Mouse (Mus musculus) heart, adult 18-20 months (tissue): Measurements from ENCODE around the gene Gm21969. TPM values are rescaled to one million over a fixed set of nuclear protein-coding genes. Genes with fewer than 3 reads are reported as not detected.
A peak's percentile ranks its signal among the peaks of the same experiment; 100 is the strongest.

Source experiments
- DNase-seq, 2 experiments: peaks; one replicate each; pipeline ENCODE4 v3.0.0; 2021 to 2022; ENCODE audit warnings: mixed read lengths in 1 of 2
- total RNA-seq, 2 experiments: library from RNA; stranded (reverse); gene quantifications; 2 replicates each; pipeline ENCODE4 v1.2.3; 2021

Gene Gm21969
- total RNA-seq, 2 experiments from 2014 or later = not detected

DNA sequence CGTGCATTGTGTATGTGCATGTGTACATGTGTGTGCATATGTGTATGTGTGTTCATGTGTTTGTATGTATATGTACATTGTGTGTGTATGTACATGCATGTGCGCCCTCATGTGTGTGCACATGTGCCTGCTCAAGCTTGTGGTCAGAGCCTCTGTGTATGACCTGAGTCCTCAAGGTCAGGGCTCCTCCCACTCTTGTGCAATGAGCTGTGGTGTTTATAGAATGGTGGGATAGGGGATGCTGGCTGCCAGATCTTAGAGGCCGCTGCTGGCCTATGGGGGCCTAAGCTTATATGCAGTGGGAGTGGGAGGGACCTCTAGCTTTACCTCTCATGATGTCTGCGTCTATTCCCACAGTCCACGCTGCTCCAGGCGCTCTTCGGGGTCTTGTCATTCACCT lies 17.3 kb upstream of the Gm21969 start:
- DNase-seq = no peak

DNA sequence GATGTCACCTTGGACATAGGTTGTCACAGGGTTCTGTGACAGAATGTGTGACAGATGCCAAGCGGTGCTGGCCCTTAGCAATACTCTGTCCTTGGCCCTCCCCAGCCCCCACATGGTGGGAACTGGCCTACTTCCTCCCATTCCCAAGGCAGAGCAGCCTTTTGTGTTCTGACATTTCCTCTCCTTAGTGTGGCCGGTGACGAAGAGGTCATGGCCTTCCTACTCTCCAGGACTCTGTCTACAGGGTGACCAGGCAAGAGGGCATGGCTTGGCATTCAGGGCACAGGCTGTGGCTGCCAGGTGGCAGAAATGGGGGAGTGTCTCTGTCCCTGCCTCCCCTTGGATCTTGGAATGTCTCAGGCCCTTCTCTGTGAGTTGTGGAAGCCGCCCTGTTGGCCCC lies 15.6 kb upstream of the Gm21969 start:
- DNase-seq = peak in 1 of 2 experiments; percentile 61

DNA sequence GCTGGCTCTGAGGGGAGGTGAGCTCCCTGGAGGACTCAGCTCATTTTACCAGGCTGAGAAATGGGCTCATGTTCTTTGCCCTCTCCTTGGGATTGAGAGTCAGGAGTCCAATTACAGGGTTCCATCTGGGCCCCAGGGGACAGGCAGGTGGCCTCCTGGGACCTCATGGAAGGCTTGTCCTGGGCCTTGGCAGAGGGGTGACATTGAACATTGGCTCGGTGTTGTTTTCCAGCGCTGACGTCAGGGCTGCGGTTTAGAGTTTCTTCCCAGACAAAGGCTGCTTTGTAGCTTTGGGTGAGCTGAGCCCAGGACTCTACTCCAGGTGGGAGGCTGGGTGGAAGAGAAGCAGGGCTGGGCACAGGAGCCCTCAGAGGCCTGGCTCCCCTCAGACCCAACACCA lies 15.2 kb upstream of the Gm21969 start:
- DNase-seq = no peak

GRCm38 (mm10) chr4:139589351-139590027 lies 13.5 kb upstream of the Gm21969 start:
- DNase-seq = no peak

- no peak for DNase-seq
These were observed 12.5 kb upstream of the Gm21969 start for GRCm38 (mm10) chr4:139590446-139590845.

- no peak for DNase-seq
These were observed 10.1 kb upstream of the Gm21969 start for GRCm38 (mm10) chr4:139592895-139593294.

DNA sequence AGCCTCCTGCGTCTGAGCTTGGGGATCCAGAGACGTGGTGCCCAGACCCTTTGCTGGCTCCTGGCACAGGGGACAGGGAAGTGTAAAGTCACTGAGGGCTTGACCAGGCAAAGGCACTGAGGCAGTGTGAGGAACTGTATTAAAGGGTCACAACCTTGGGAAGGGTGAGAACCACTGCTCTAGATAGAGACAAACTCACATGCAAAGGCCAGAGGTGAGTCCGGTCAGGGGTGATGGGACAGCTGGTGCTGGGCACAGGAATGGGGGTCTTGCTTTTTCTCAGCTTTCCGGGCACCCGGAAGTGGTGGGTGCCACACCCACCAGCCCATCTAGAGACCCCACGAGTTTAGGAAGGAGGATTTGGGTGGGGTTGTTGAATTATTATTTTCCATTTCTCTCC lies 9.6 kb upstream of the Gm21969 start:
- DNase-seq = no peak

DNA sequence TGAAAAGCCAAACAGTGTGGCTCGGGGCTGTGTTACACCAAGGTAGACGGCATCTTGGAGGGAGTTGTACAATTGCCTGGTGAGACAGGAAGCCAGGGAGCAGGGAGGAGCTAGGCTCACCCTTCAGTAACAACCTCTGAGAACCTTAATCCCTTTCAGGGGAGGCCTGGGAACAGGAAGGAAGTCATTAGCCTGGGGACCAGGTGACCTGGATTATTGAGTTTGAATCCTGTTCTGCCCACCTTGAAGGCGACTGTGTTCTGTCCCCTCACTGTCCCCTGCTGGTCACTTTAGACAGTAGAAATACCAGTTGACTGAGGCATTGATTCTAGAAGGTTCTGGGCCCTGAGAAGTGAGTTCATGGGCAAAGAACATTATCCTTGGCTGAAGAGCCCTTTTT lies 8.9 kb upstream of the Gm21969 start:
- DNase-seq = peak in 1 of 2 experiments; percentile 59

DNA sequence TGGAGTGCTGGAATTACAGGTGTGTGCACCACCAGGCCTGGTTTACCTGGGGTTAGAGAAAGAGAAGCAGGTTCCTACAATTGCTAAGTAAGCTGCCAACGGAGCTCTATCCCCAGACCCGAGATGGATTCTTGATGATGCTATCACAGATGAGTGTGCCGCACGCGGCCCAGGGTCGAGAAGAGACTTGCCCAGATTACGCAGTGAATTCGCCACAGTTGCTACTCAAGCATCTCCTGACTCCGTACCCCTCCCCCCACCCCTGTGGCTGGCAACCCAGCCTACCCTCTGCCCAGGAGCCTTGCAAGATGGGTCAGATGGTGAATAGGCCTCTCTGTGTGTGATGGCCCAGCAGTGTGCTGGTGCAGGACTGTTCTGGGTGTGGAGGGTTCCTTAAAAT lies 6.3 kb upstream of the Gm21969 start:
- DNase-seq = no peak

DNA sequence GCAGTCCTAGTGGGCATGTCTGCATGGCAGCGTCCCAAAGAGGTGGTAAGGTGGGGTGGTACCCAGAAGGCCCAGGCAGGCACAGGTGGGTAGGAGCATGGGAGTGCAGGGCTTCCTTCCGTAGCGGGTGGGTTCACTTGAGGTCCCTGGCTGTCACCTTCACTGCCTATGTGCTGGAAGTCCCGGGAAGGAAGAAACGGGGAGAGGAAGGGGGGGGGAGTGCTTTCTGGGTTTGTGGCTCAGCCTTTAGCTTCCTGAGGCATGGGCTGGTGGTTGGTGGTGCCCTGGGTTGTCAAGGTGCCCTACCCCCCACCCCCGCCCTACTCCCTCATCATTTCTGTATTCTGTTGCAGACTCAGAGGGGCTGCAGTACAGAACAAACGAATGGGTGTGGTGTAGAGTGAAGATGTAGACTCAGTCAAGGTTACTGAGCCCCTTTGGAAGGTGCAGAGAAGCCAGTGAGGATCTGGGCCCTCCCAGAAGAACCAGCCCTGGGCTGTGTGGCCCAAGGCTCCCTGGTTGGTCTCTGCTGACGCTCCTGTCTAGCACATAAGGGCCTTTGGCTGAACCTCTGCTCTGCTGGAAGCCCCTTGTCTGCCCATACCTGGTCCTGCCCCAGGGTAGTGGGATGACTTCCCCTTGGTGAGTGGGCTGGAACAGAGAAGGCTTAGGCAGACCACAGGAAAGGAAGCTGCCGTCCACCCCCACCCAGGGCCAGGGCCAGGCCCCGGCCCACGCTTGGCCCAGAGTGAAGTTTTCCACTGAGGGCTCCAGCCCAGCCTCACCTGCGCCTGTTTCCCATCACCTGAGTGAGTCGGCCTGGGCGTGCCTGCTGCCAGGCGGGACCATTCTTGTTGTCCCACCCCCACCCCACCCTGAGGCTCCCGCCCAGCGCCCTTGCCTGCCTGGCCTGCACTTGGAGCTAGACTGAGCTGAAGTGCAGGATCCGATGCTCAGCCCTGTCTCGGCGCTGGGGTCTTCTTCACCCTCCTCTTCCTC lies 5.4 kb upstream of the Gm21969 start:
- DNase-seq = no peak

DNA sequence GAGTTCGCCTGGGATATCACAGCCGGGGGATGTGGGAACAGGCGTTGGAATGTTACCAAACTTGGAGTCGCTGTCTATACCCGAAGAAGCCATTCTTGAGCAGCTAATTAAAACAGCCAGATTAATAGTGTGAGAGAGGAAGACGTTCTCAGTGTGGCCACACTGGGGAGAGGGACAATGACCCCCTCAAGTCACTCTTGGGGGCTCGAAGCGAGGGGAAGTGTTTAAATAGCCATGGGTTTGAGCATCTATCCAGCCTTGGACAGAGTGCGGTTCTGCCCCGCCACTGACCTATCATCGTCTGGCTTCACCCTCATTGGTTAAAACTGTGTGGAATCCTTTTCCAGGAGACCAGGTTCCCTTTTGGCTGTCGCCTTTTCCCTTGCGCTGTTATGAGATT lies 4.6 kb upstream of the Gm21969 start:
- DNase-seq = no peak

DNA sequence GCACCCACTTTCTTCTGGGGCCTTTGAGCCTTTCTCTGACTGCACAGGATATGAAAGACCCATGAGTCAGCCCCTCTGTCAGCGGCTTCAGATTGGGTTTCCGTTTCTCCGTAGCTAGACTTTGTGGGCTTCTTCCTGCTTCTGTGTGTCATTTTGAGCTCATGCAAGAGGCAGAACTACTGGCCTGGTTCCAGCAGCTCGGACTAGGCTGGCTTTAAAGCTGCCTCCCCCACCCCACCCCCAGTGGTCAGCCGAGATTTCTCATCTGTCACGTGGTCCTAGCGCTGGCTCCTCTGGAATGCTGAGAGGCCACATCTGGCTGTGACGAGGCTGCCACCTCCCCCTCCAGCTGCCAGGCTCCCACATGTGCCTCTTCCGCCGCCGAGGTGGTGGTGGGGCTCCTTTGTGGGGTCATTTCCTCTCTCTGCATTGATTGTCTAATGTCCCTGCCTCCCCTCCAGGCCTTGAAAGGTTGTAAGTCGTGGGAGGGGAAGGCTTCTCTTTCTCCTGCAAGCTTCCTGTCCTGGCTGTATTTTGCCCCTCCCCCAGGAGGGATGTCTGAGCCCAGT lies 4.0 kb upstream of the Gm21969 start:
- DNase-seq = peak; percentile 89 to 94

GRCm38 (mm10) chr4:139601519-139602356 lies 1.2 kb upstream of the Gm21969 start:
- DNase-seq = peak; percentile 42 to 46

DNA sequence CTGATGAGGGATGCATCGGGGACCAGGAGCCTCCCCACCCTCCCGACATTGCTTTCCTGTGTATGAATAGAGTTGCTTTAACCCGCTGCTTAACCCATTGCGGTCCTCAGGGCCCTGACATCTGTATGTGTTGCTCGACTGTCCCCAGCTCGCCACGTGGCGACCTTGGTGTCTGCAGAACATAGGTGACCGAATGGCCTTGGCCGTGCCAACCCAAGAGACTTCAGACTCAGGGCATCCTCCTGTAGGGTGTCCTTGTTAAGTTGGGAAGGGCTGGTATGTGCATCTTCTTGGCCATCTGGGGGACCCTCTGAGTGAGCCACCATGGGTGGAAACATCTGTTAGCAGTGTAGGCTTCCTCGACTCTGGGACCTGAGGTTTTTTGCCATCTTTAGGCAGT lies 2.2 kb downstream of the Gm21969 start:
- DNase-seq = no peak

DNA sequence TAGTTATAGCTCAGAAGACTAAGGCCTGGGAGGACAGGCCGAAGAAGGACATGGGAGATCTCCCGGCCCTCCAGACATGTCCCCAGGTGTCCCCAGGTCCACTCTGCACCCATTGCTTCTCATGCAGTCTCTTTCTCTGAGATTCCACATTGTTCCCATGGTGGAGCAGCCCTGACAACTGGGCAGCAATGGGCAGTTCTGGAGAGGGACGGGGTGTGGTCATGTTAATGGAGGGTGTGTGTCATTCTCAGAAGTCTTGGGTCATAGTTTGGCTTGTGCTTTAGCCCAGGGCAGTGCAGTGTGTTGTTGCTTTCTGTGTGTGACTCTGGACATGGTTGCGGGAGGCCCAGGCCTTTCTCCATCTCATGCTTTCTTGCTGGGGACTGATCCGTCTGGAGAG lies 3.7 kb downstream of the Gm21969 start:
- no peak for DNase-seq

DNA sequence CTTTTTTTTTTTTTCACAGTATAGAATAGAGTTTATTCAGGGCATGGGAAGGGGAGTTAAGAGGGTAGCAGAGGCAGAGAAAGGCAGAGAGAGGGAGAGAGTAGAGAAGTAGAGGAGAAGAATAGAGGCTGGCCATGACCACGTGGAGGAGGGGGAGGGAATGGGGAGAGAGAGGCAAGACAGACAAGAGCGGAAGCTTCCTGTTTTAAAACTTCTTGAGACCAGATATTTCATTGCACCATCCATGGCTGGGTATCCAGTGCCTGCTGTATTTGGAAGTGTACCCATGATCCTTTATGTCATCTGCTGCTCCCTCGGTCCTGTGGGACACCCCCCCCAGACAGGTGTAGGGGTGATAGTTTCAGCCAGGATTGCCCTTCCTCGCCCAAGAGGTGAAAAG lies 6.0 kb downstream of the Gm21969 start:
- no peak for DNase-seq

DNA sequence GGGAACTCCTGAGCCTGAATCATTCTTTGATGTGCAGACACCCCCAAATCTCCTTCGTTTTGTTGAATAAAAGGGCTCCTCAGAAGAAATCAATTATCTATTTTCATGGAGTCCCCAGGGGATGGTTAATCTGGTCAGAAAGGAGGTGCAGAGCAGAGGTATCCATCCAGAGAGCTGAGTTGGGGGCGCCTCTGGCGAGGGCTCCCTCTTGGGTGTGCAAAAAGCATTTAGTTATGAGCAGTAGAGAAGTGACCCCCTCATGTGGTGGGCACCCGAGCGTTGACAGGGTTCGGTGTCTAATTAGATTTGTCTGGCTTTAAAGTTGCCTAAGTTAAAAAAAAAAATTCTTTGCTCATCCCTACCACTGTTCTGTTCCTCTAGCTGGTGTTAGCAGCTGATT lies 8.0 kb downstream of the Gm21969 start:
- no peak for DNase-seq

DNA sequence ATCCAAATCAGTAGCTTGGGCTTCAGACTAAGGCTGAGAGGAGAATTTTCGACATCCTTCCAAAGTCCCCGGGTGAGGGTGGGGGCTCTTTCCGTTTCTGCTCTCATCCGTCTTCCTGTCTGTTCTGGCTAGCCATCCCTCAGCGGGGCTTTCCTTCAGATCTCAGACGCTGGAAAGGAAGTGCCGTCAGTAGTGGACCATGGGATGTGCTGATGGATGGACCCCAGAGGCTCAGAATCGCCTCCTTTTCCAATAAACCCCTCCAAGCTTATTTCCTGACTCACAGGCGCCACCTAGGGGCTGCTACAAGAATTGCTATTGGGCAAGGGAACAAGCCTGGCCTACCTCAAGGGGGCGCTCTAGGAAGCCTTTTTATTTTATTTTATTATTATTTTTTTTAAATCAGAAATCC lies 8.6 kb downstream of the Gm21969 start:
- peak; percentile 88 to 95 for DNase-seq

DNA sequence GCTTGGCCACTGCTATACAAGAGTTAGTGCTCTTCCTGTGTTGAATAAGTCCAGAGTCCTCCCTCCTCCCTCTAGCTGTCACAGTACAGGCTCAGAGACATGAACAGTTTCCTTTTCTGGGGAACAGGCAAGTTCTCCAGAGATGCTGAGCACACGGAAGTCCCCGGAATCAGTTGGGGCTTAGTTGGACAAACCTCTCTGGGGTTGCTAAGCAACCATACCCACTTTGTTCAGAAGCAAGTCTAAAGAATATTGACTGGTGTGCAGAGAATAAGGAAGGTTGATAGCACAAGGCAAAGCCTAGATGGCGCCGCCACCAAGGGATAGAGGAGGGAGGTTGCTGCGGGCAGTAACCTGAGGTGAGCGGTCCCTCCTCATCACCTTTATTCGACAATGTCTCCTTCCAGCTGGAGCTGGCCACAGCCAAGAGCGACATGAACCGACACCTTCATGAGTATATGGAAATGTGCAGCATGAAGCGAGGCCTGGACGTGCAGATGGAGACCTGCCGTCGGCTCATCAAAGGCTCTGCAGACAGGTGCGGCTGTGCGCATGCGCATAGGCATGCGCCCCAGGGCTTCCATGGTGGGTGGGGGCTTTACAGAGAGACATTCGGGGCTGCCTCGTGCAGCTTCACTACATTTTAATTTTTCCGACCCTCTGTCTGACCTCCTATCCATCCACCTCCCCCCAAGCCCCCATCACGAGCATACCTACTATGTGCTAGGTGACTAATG lies 11.7 kb downstream of the Gm21969 start:
- no peak for DNase-seq

GRCm38 (mm10) chr4:139616276-139617000 lies 13.5 kb downstream of the Gm21969 start:
- DNase-seq = peak; percentile 66 to 77

GRCm38 (mm10) chr4:139617001-139617364 lies 14.0 kb downstream of the Gm21969 start:
- no peak for DNase-seq
